ENCODE assay signal across 8 mouse cellular contexts in the genomic region with DNA sequence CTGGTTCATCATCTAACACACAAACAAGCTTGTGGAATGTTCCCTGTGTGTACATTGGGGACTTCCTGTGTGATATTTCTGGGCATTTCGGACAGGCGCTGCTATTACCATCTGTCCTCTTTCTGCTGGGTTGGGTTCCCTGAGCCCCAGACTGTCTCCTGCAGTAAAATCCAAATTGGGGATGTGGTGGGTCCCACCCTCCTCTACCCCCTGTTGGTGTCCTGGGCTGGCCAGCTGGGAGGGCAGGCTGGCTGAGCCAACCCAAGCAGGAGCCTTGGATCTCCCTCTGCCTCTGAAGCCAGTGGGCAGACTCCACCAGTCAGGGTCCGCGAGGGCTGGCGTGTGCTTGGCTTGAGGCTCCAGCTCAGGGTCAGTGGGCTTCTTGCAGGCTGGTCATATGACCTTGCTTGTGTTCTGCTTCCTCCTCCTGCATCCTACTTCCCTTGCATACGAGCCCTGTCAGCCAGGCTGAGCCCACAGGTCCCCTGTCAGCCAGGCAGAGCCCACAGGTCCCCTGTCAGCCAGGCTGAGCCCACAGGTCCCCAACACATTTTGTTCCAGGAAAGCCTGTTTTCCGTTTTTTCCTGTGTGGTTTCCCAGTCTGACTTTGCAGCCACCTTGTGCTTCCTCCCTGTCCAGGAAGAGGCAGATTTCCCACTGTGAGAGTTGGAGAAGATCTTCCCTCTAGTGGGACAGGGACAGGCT. TPM values are rescaled to one million over a fixed set of nuclear protein-coding genes. Genes with fewer than 3 reads are reported as not detected.
DNase-seq lines count a peak whose midpoint lies in the region; ATAC-seq lines count a peak whose summit lies in the region.

No protein-coding gene starts in this region.

- H3K27ac ChIP-seq in embryonic facial prominence, embryonic 12.5 days = peak overlapping the region; percentile 74
- peak overlapping the region; percentile 60 for H3K27ac ChIP-seq in hindbrain, embryonic 16.5 days (ENCODE audit: low read depth, low read length)
- peak overlapping the region; percentile 16; the same call in 1 of the 2 replicates for H3K27ac ChIP-seq in midbrain, embryonic 14.5 days (replicated peaks; ENCODE audit: low read depth, low read length)

- H3K27me3 ChIP-seq in embryonic facial prominence, embryonic 12.5 days = no peaks in the 10 kb centered on the region
- H3K27me3 ChIP-seq in hindbrain, embryonic 16.5 days (replicated peaks; ENCODE audit: control insufficient read depth, insufficient read depth, low read length) = no peaks in the 10 kb centered on the region
- H3K27me3 ChIP-seq in midbrain, embryonic 14.5 days (ENCODE audit: control insufficient read depth, insufficient read depth, low read length) = no peaks in the 10 kb centered on the region

- H3K9me3 ChIP-seq in embryonic facial prominence, embryonic 12.5 days = no peaks in the 10 kb centered on the region
- no peaks in the 10 kb centered on the region for H3K9me3 ChIP-seq in hindbrain, embryonic 16.5 days (ENCODE audit: control insufficient read depth, low read length)
- H3K9me3 ChIP-seq in midbrain, embryonic 14.5 days (ENCODE audit: control insufficient read depth, low read length) = no peaks in the 10 kb centered on the region

- peak overlapping the region; percentile 28; the same call in 1 of the 2 replicates for H3K9ac ChIP-seq in embryonic facial prominence, embryonic 12.5 days
- no peak overlapping the region for H3K9ac ChIP-seq in hindbrain, embryonic 16.5 days (ENCODE audit: low read depth, low read length)
- H3K9ac ChIP-seq in midbrain, embryonic 14.5 days (replicated peaks; ENCODE audit: low read length) = no peak overlapping the region

- H3K4me3 ChIP-seq in embryonic facial prominence, embryonic 12.5 days = no peak overlapping the region
- H3K4me3 ChIP-seq in hindbrain, embryonic 16.5 days (ENCODE audit: low read length) = no peak overlapping the region
- H3K4me3 ChIP-seq in midbrain, embryonic 14.5 days (replicated peaks; ENCODE audit: low read depth, low read length) = no peak overlapping the region

- H3K4me2 ChIP-seq in embryonic facial prominence, embryonic 12.5 days (replicated peaks) = no peak overlapping the region; the same call in 1 of the 2 replicates
- no peak overlapping the region for H3K4me2 ChIP-seq in hindbrain, embryonic 16.5 days (ENCODE audit: low read length)
- H3K4me2 ChIP-seq in midbrain, embryonic 14.5 days (ENCODE audit: low read length) = no peak overlapping the region

- peaks cover 64% of the 10 kb centered on the region for H3K4me1 ChIP-seq in embryonic facial prominence, embryonic 12.5 days
- H3K4me1 ChIP-seq in hindbrain, embryonic 16.5 days (ENCODE audit: control insufficient read depth, insufficient read depth, low read depth, low read length) = peaks cover 40% of the 10 kb centered on the region
- 0 out of 2 replicates have a peak, but pooled peaks cover 6% of the 10 kb centered on the region for H3K4me1 ChIP-seq in midbrain, embryonic 14.5 days (ENCODE audit: control insufficient read depth, insufficient read depth, low read length)

- 52% methylated on average over 7 of the region's 7 CpGs for WGBS in embryonic facial prominence, embryonic 12.5 days
- WGBS in hindbrain, embryonic 16.5 days = 63% methylated on average over 7 of the region's 7 CpGs
- 75% methylated on average over 7 of the region's 7 CpGs for WGBS in midbrain, embryonic 14.5 days

- peaks cover 6% of the 10 kb centered on the region; the same call in 1 of the 2 replicates for H3K36me3 ChIP-seq in embryonic facial prominence, embryonic 12.5 days
- H3K36me3 ChIP-seq in hindbrain, embryonic 16.5 days (ENCODE audit: control insufficient read depth, insufficient read depth, low read length) = no peaks in the 10 kb centered on the region
- no peaks in the 10 kb centered on the region for H3K36me3 ChIP-seq in midbrain, embryonic 14.5 days (ENCODE audit: control insufficient read depth, insufficient read depth, low read length)

- DNase-seq in kidney, postnatal 25 days = peak; percentile 14 to 71
- no peak for DNase-seq in kidney, adult 9 months
- DNase-seq in midbrain, embryonic 14.5 days = no peak
- no peak for DNase-seq in adrenal gland, adult 18-20 months (ENCODE audit: low spot score in 2 of 2)
- DNase-seq in layer of hippocampus, adult 9-10 months (ENCODE audit: low spot score) = no peak
- DNase-seq in spleen, postnatal 4 days (ENCODE audit: low spot score in 2 of 2) = no peak

- ATAC-seq in embryonic facial prominence, embryonic 12.5 days (ENCODE audit: insufficient number of reproducible peaks, insufficient read depth, low FRiP score, low TSS enrichment) = no peak
- ATAC-seq in hindbrain, embryonic 16.5 days = no peak
- no peak for ATAC-seq in midbrain, embryonic 14.5 days (ENCODE audit: low FRiP score, low TSS enrichment)

RNA-seq across cellular contexts. Expression of gene Pxn, which starts 23.4 kb away (rescaled TPM):
- 46.8 and 47.1 TPM in 2 replicates for polyA plus RNA-seq in embryonic facial prominence, embryonic 12.5 days (2016; fragmentation: Nextera tagmentation; extraction: Ambion mirVana)
- polyA plus RNA-seq in hindbrain, embryonic 16.5 days (2015; fragmentation: Nextera tagmentation; extraction: Ambion mirVana) = 19.1 and 23.9 TPM in 2 replicates
- 10.9 and 11.3 TPM in 2 replicates for polyA plus RNA-seq in midbrain, embryonic 14.5 days (2014; fragmentation: Nextera tagmentation; extraction: Ambion mirVana)
- 10 to 100 TPM; 34.1 to 42.2 TPM for total RNA-seq in adrenal gland, adult 18-20 months (2021)

RNA-seq across cellular contexts. Expression of gene Rplp0, which starts 29.4 kb away (rescaled TPM):
- 1,232 and 1,233 TPM in 2 replicates for polyA plus RNA-seq in embryonic facial prominence, embryonic 12.5 days (2016; fragmentation: Nextera tagmentation; extraction: Ambion mirVana)
- 814 and 834 TPM in 2 replicates for polyA plus RNA-seq in hindbrain, embryonic 16.5 days (2015; fragmentation: Nextera tagmentation; extraction: Ambion mirVana)
- polyA plus RNA-seq in midbrain, embryonic 14.5 days (2014; fragmentation: Nextera tagmentation; extraction: Ambion mirVana) = 1,038 and 1,071 TPM in 2 replicates
- total RNA-seq in adrenal gland, adult 18-20 months (2021) = 100 to 1,000 TPM; 706 to 758 TPM

RNA-seq across cellular contexts. Expression of gene Gcn1l1, which starts 35.2 kb away (rescaled TPM):
- 56.1 and 57.9 TPM in 2 replicates for polyA plus RNA-seq in embryonic facial prominence, embryonic 12.5 days (2016; fragmentation: Nextera tagmentation; extraction: Ambion mirVana)
- 32.2 and 39.3 TPM in 2 replicates for polyA plus RNA-seq in hindbrain, embryonic 16.5 days (2015; fragmentation: Nextera tagmentation; extraction: Ambion mirVana)
- 40.5 and 51.2 TPM in 2 replicates for polyA plus RNA-seq in midbrain, embryonic 14.5 days (2014; fragmentation: Nextera tagmentation; extraction: Ambion mirVana)
- 10 to 100 TPM; 51.7 to 59.0 TPM for total RNA-seq in adrenal gland, adult 18-20 months (2021)

RNA-seq across cellular contexts. Expression of gene Sirt4, which starts 45.4 kb away (rescaled TPM):
- polyA plus RNA-seq in embryonic facial prominence, embryonic 12.5 days (2016; fragmentation: Nextera tagmentation; extraction: Ambion mirVana) = 23.2 and 25.9 TPM in 2 replicates
- polyA plus RNA-seq in hindbrain, embryonic 16.5 days (2015; fragmentation: Nextera tagmentation; extraction: Ambion mirVana) = 24.8 and 26.8 TPM in 2 replicates
- polyA plus RNA-seq in midbrain, embryonic 14.5 days (2014; fragmentation: Nextera tagmentation; extraction: Ambion mirVana) = 23.8 and 25.9 TPM in 2 replicates
- total RNA-seq in adrenal gland, adult 18-20 months (2021) = 10 to 100 TPM; 18.1 to 21.2 TPM

Comparison
In these comparisons a context has a peak if more than half of its experiments do, and no peak if none do; other contexts are left out.
1. DNase-seq: peak in kidney, postnatal 25 days (2 of 2); none in kidney, adult 9 months (single experiment), midbrain, embryonic 14.5 days (single experiment), adrenal gland, adult 18-20 months (0 of 2), layer of hippocampus, adult 9-10 months (single experiment) and spleen, postnatal 4 days (0 of 2).
2. H3K27ac ChIP-seq: peak in every context shown above with its lines; median percentile 74 in embryonic facial prominence, embryonic 12.5 days; 60 in hindbrain, embryonic 16.5 days; 16 in midbrain, embryonic 14.5 days.